8 mouse cellular contexts compared by ENCODE assay signal in genomic region chr10:34296911-34297298, GRCm38 (mm10). TPM values are rescaled to one million over a fixed set of nuclear protein-coding genes. Genes with fewer than 3 reads are reported as not detected.
DNase-seq lines count a peak whose midpoint lies in the region; ATAC-seq lines count a peak whose summit lies in the region.

No protein-coding gene starts in this region.

- peak overlapping the region; percentile 79 for H3K9ac ChIP-seq in heart, embryonic 16.5 days (ENCODE audit: low read length)
- H3K9ac ChIP-seq in hindbrain, embryonic 13.5 days: peak overlapping the region; percentile 77
- H3K9ac ChIP-seq in midbrain, embryonic 13.5 days (replicated peaks): peak overlapping the region; percentile 96

- H3K9me3 ChIP-seq in heart, embryonic 16.5 days (replicated peaks; ENCODE audit: control insufficient read depth, low read length): no peaks in the 10 kb centered on the region
- no peaks in the 10 kb centered on the region for H3K9me3 ChIP-seq in hindbrain, embryonic 13.5 days
- H3K9me3 ChIP-seq in midbrain, embryonic 13.5 days: no peaks in the 10 kb centered on the region

- peak overlapping the region; percentile 80 for H3K4me3 ChIP-seq in heart, embryonic 16.5 days (ENCODE audit: low read length)
- H3K4me3 ChIP-seq in brown adipose tissue, adult 24 weeks (ENCODE audit: insufficient read depth, low read depth, low read length): peak overlapping the region; percentile 76
- peak overlapping the region; percentile 83 for H3K4me3 ChIP-seq in hindbrain, embryonic 13.5 days
- H3K4me3 ChIP-seq in midbrain, embryonic 13.5 days (replicated peaks): peak overlapping the region; percentile 84

- H3K27me3 ChIP-seq in heart, embryonic 16.5 days (ENCODE audit: control insufficient read depth, insufficient read depth, low read length): no peaks in the 10 kb centered on the region
- no peaks in the 10 kb centered on the region for H3K27me3 ChIP-seq in hindbrain, embryonic 13.5 days
- H3K27me3 ChIP-seq in midbrain, embryonic 13.5 days: no peaks in the 10 kb centered on the region

- WGBS in heart, embryonic 16.5 days: 4% methylated on average over 13 of the region's 13 CpGs
- 4% methylated on average over 13 of the region's 13 CpGs for WGBS in hindbrain, embryonic 13.5 days
- 4% methylated on average over 13 of the region's 13 CpGs for WGBS in midbrain, embryonic 13.5 days

- no peaks in the 10 kb centered on the region for H3K36me3 ChIP-seq in heart, embryonic 16.5 days (ENCODE audit: control insufficient read depth, insufficient read depth)
- H3K36me3 ChIP-seq in hindbrain, embryonic 13.5 days: no peaks in the 10 kb centered on the region
- H3K36me3 ChIP-seq in midbrain, embryonic 13.5 days: no peaks in the 10 kb centered on the region

- peaks cover 29% of the 10 kb centered on the region for H3K4me1 ChIP-seq in heart, embryonic 16.5 days (ENCODE audit: control insufficient read depth, insufficient read depth, low read length)
- H3K4me1 ChIP-seq in brown adipose tissue, adult 24 weeks (ENCODE audit: control insufficient read depth, insufficient read depth, insufficient read length, low read length): no peaks in the 10 kb centered on the region
- H3K4me1 ChIP-seq in hindbrain, embryonic 13.5 days (replicated peaks): peaks cover 40% of the 10 kb centered on the region
- peaks cover 42% of the 10 kb centered on the region for H3K4me1 ChIP-seq in midbrain, embryonic 13.5 days (replicated peaks)

- no peak for ATAC-seq in heart, embryonic 16.5 days (replicated peaks; ENCODE audit: extremely low read depth, insufficient read depth, low FRiP score)
- peak; percentile 32 for ATAC-seq in hindbrain, embryonic 13.5 days (ENCODE audit: low FRiP score)
- peak; percentile 20 for ATAC-seq in midbrain, embryonic 13.5 days

- no peak overlapping the region; the same call in 1 of the 2 replicates for H3K27ac ChIP-seq in heart, embryonic 16.5 days (ENCODE audit: low read length)
- no peak overlapping the region for H3K27ac ChIP-seq in brown adipose tissue, adult 24 weeks (replicated peaks; ENCODE audit: low read depth, low read length)
- H3K27ac ChIP-seq in hindbrain, embryonic 13.5 days: peak overlapping the region; percentile 90
- peak overlapping the region; percentile 97 for H3K27ac ChIP-seq in midbrain, embryonic 13.5 days

- peak overlapping the region; percentile 88 for H3K4me2 ChIP-seq in heart, embryonic 16.5 days (ENCODE audit: low read depth, low read length)
- H3K4me2 ChIP-seq in hindbrain, embryonic 13.5 days: peak overlapping the region; percentile 97
- H3K4me2 ChIP-seq in midbrain, embryonic 13.5 days (replicated peaks): peak overlapping the region; percentile 59

- no peak for DNase-seq in heart, postnatal 36 days
- no peak for DNase-seq in layer of hippocampus, postnatal 14 days (ENCODE audit: low spot score in 2 of 2)
- DNase-seq in frontal cortex, postnatal 36 days (ENCODE audit: low spot score in 2 of 2): no peak
- no peak for DNase-seq in natural killer cell, adult 2 months (ENCODE audit: low spot score in 2 of 2)

- intact Hi-C loops in heart, postnatal 36 days (cut with DNase I): loop anchor here (2.0 kb wide), 1 partner anchor 14 kb away; the partner anchor contains the start of gene Tspyl1

RNA-seq across cellular contexts. Expression of gene Tspyl4, which starts 0.3 kb away (rescaled TPM):
- 20.5 and 20.8 TPM in 2 replicates for polyA plus RNA-seq in heart, embryonic 16.5 days (2015; fragmentation: Nextera tagmentation; extraction: Ambion mirVana)
- total RNA-seq in heart, postnatal 36 days (2021): 10 to 100 TPM in 1 of 2 experiments, 1 to 10 TPM in 1; 8.4 to 12.2 TPM
- 2.6 and 6.0 TPM in 2 replicates for polyA plus RNA-seq in brown adipose tissue, adult 24 weeks (2012; ENCODE audit: insufficient read depth, insufficient read length, missing spikeins)
- 229 and 238 TPM in 2 replicates for polyA plus RNA-seq in hindbrain, embryonic 13.5 days (2015; fragmentation: Nextera tagmentation; extraction: Ambion mirVana)
- 207 and 216 TPM in 2 replicates for polyA plus RNA-seq in midbrain, embryonic 13.5 days (2015; fragmentation: Nextera tagmentation; extraction: Ambion mirVana)
- 100 to 1,000 TPM; 312 to 332 TPM for total RNA-seq in layer of hippocampus, postnatal 14 days (2021)

RNA-seq across cellular contexts. Expression of gene Tspyl1, which starts 14.9 kb away (rescaled TPM):
- polyA plus RNA-seq in heart, embryonic 16.5 days (2015; fragmentation: Nextera tagmentation; extraction: Ambion mirVana): 72.4 and 72.9 TPM in 2 replicates
- 10 to 100 TPM; 58.2 to 61.7 TPM for total RNA-seq in heart, postnatal 36 days (2021)
- polyA plus RNA-seq in brown adipose tissue, adult 24 weeks (2012; ENCODE audit: insufficient read depth, insufficient read length, missing spikeins): 26.1 and 34.6 TPM in 2 replicates
- polyA plus RNA-seq in hindbrain, embryonic 13.5 days (2015; fragmentation: Nextera tagmentation; extraction: Ambion mirVana): 152 and 156 TPM in 2 replicates
- polyA plus RNA-seq in midbrain, embryonic 13.5 days (2015; fragmentation: Nextera tagmentation; extraction: Ambion mirVana): 137 and 142 TPM in 2 replicates
- 100 to 1,000 TPM; 115 to 116 TPM for total RNA-seq in layer of hippocampus, postnatal 14 days (2021)

Comparison
In these comparisons a context has a peak if more than half of its experiments do, and no peak if none do; other contexts are left out.
1. H3K27ac ChIP-seq: peak in hindbrain, embryonic 13.5 days (single experiment) and midbrain, embryonic 13.5 days (single experiment); none in heart, embryonic 16.5 days (single experiment) and brown adipose tissue, adult 24 weeks (single experiment).
2. Peak in every context shown above with its lines, with median percentiles within 50 percentile points of each other: H3K4me2 ChIP-seq, H3K4me3 ChIP-seq and H3K9ac ChIP-seq.